Mouse (Mus musculus) kidney, adult 9 months (tissue): ENCODE measurements around the gene Syndig1l.

Source experiments
- DNase-seq: peaks from one replicate; pipeline ENCODE4 v3.0.0; 2022

Syndig1l gene

DNA sequence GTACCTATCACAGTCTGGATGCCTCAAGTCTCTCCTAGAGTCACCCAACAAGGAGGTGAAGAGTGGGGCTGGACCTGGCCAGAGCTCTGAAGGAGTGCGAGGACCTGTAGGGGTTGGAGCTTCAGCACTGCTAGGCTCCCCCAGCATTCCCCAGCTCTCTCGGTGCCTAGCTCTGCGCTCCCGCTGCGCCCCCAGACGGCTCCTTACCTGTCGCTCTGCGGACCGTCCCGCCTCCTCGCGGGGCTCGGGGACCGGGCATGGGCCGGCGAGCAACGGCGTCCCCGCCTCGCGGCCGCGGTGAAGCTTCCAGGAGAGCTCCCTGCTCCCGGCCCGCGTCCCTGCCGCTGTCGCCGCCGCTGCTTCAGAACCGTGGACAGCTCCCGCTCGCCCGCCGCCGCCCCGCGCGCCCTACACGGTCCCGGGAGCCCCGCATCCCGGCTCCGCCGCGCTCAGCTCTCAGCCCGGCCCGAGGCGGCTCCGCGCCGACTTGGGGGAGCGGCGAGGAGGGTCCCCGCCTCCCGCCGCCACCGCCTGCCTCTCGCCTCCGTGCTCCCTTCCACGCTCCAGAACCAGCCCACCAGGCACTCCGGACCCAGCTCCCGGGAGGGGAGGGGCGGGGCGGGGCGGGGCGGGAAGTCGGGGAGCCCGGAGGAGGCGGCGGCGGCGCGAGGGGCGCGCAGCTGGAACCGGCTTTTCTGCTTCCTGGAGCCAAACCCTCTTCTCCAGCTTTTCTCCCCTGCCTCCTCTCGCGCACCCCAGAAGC, at the start of gene Syndig1l:
Syndig1l (minus strand) TSS at position 513 of the 763 bp plus-strand sequence.
- DNase-seq, result peak; percentile 61

DNA sequence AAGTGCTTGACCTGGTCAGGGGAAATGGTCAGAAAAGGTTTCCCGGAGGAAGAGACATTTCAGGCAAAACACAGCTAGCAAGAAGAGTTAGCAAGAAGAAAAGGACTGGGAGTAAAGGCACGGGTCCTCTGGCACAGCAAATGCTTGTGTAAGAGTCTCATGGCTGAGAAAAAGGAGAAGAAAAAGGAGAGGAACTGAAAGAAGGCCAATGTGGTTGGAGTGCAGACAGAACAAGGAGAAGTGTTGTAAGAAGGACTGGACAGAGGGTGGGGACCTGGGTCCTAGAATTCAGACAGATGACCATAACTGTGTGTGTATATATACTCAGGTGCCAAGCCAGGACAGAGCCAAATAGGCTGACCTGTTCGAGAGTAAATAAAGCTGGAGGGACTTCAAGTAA, 49.5 kb upstream of the Syndig1l start:
- DNase-seq, result no peak

- no peak for DNase-seq
These were observed 47.1 kb upstream of the Syndig1l start for GRCm38 (mm10) chr12:84745700-84746099.

DNA sequence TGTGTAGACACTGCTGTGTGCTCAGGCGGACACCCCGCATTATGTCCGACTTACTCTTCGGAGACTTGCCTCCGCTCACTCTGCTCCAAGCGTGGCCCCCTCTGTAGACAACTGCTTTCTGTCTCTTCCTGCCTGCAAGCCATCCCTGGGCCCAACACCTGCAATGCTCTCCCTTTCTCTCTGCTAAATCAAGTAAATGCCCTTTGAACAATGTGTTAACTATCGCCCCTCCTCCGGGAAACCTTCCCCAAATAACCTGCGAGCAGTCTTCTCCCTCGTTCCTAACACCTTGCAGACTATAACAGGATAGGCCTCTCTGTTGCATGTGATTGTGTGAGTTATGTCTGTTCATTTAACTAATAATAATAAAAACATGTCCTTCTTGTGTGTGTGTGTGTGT, 44.9 kb upstream of the Syndig1l start:
- DNase-seq, result no peak

DNA sequence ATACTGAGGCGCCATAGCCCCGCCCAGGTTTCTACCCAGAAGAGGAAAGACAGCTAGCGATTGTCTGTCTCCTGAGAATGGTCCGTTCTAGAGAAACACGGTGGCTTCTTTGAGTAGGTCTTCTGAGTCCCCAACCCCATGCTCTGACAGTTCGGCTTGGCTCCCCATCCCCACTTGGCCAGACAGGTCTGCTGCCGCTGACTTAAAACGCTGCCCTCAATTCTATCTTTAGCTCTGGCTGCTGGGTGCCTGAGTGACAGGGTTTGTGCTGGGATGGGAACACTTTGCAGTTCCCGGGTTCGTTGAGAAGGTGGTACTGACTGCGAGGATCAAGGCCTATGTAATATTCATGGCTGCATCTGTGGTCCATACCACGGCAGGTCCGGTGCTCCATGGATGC, 34.7 kb upstream of the Syndig1l start:
- no peak for DNase-seq

GRCm38 (mm10) chr12:84728421-84728820, 29.8 kb upstream of the Syndig1l start:
- DNase-seq, result no peak

DNA sequence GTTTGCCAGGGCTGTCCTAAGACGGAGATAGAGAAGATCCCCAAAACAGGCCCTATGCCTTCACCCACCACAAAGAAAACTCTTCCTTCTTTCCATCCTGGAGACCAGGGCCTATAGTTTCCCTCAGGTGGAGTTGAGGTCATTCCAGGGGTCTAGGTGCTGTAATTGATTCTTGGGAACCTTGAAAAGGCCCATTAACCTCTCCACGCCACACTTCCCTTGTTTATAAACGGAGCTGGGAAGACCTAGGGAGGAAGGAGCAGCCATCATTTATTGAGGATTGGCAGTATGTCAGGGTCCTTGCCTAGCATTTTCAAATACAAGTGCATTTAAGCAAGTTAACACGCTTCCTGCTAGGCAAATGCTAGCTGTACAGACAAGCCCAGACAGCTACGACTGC, 28.8 kb upstream of the Syndig1l start:
- DNase-seq, result no peak

- DNase-seq, result no peak
These were observed 28.4 kb upstream of the Syndig1l start for GRCm38 (mm10) chr12:84726986-84727385.

DNA sequence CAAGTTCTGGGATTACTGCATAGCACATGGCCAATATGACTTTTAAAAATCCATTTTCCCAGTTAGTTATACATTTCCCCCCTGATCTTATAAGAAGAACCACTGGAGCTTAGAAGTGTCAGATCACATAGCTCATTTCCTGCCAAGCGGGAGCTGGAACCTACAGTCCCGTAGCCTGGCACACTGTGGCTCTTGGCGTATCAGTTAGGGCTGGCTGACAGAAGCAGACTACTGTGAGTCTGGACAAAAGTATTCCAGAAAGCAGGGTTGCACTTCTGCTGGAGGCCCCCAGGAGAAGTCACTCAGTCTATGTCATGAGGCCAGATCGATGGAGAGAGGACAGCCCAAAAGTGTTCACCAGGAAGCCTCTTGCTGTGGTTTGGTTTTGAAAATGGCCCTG, 27.8 kb upstream of the Syndig1l start:
- no peak for DNase-seq

GRCm38 (mm10) chr12:84718462-84719244, 20.0 kb upstream of the Syndig1l start:
- DNase-seq, result no peak

GRCm38 (mm10) chr12:84714578-84714977, 15.9 kb upstream of the Syndig1l start:
- DNase-seq, result no peak

DNA sequence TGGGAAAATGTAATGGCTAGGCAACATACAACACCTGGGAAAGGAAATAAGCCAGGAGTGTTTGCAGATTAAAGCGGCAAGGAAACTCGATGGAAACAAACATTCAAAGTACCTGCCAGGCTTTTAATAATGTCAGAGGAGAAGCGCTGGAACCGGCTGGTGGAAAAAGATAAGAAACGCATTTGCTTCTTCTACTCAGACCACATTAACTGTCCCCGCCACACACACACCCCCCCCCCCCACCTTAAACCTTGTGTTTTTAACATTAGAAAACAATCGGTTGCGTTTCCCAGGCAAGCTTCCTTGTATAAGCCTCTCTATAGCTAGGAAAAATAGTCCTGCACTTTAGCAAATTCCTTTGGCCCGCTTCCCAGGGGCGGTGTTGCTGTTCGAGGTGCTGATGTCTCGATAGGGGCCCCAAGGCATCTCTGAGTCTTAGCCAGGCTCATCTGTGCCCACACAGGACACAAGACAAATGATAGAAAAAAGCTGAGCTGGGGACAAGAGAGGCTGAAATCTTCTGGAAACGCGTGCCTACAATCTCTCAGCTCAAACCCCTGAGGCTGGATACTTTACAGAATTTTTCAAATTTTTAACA, 11.3 kb upstream of the Syndig1l start:
- peak; percentile 2 for DNase-seq

DNA sequence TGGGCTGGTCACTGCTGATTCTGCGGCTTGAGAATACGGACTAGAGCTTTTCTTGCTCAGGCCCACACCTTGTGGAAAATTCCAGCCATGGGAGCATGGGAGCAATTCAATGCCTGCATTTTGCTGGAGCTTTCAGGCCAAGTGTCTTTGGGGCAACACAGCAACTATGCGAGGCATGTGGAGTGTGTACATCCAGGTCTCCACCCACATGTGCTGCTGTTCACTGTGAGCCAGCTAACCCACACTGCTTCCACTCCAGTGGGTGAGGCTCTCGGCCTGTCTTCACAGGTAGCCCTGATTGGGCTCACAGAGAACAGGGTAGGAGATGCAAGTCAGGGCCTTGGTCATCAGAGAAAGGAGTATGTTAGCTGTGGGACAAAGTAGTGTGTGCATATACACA, 9.2 kb upstream of the Syndig1l start:
- DNase-seq, result no peak

GRCm38 (mm10) chr12:84706886-84707285, 8.3 kb upstream of the Syndig1l start:
- no peak for DNase-seq

DNA sequence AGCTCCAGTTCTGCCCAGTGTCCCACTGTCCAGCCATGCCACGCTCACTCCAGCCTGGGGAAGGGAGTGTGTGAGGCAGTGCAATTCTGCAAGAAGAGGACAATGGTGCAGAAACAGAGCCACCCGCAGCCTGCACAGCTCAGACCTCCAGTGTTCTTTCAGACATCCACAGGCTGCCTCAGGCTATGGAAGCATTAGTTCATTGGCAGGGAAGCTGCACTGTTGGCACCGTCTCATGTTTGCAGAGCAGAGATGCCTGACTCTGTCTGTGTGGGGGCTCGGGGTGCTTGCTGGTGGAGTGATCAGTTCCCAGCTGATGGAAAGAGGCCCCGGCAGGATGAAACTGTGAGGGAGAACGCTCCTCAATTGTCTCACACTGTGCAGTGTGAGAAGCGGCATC, 4.0 kb upstream of the Syndig1l start:
- no peak for DNase-seq

DNA sequence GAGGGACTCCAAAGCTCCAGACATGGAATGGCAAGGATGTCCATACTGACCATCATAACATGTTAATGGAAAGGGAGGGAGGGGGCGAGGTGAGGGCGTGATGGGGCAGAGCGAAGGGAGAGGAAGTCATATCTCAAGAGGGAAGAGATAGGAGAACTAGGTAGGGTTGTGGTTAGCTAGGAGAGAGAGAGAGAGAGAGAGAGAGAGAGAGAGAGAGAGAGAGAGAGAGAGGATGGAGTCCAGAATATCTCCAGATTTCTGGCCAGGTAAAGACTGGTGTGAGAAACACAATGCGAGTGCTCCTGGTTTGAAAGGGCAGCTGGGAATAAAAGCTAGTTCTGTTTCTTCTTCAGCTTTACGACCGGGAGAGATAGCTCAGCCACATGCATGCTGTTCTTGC, 6.5 kb downstream of the Syndig1l start:
- no peak for DNase-seq

GRCm38 (mm10) chr12:84691347-84691746, 7.3 kb downstream of the Syndig1l start:
- DNase-seq, result no peak

DNA sequence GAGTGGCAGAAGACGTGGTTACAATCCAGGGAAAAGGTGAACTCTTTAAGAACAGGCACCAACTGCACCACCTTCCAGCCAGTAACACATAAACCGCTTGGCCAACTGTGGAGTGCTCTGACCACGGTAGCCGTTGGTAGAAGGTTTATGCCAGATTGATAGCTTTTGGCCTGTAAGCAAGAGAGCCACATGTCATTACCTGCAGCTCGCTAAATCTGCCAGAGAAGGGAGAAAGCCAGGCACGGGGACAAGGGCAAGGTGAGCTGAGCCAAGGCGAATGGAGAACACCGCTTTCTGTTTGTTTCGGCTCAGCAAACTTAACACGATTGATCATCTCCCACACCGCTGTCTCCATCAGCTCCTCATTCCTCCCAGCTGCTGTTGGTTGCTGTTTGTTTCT, 9.6 kb downstream of the Syndig1l start:
- no peak for DNase-seq

DNA sequence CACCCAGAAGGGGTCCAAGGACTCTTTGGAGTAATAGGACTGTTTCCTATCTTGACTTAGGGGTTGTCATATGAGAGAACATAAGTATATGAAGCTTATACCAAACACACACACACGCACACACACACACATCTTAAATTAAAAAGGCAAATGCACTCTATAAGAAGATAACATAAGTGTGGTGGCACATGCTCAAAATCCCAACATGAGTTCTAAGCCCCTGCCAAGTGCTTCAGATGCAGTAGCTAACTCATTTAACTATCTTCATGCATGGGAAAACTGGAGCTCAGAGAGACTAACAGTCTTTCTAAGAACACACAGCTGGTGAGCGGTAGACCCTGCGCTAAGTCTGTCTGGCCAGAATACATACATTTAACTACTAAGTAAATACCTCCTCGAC, 11.1 kb downstream of the Syndig1l start:
- no peak for DNase-seq

DNA sequence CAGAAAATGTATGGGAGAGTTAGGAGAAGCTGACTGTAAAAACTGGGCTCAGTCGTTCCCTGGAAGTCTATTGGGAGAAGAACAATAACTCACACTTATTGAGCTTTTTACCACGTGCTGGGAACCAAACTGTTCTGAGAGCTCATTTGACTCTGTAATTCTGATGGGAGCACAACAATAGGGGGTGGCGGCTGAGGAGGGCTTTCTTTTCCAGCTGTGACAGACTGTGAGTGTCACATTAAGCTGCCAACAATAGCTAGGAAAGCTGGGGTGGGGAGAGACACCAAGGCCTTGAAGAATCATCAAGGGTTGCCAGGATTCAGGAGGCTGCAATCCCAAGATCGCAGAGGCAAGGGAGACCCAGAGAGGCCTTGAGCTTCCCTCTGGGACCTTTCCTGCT, 12.5 kb downstream of the Syndig1l start:
- no peak for DNase-seq

GRCm38 (mm10) chr12:84684569-84684968, 14.1 kb downstream of the Syndig1l start:
- no peak for DNase-seq

GRCm38 (mm10) chr12:84676011-84676410, 22.6 kb downstream of the Syndig1l start:
- DNase-seq, result no peak

DNA sequence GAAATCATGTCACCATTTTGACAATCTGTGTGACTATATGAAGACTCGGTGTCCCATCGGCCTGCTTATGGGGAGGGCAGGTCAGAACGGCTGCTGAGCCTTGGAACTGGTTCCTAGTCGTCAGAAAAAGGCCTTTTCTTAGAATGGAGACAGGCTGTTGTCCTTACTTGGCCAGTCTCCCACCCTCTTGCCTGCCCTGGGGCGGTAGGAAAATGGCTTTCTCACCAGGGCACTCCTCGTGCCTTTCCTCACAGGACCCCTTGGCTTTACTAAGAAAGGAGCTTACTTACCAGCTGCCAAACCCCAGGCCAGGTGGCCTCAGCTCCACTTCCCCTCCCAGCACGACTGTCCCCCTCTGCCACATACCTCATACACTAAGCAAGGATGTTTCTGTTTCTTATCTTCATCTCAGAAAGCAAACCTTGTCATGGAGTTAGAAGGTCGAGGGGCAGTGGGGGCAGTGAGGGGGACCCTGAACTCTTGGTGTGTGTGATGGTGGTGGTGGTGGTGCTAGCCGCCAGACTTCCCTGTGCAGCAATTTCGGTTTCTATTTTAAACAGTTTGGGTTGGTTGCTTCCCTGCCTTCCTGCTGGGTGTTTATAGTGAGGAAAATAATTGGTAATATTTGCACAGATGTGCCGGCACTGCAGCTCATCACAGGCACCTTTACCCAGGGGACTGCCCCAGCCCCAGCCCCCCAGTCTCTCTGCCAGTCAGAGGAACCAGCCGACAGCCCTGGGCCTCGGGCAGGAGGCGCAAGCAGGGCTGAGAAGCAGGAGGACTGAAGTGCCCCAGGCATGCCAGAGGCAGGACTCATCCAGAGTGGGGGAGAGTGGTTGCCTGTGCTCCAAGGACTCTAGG, 23.7 kb downstream of the Syndig1l start:
- DNase-seq, result no peak
